Mouse (Mus musculus) liver, embryonic 13.5 days (tissue): ENCODE measurements at regions not wholly inside any gene's neighbourhood (a gene's known extent, or its start where the extent isn't known, plus 50 kb on each side); places are given as distances from the start of the nearest gene placed in this dataset.

ENCODE experiments used
- ATAC-seq: fragments of 200-750 bp; cut with Nextera tagmentation; 2 replicates; pipeline ENCODE4 v1.8.0; 2017; ENCODE audit warnings: low read depth, mild to moderate bottlenecking, moderate number of reproducible peaks, moderate library complexity
- DNase-seq: peaks from one replicate; pipeline ENCODE4 v3.0.0; 2022
- H3K27ac ChIP-seq: fragments of 300-500 bp; sonication (generic); 2 replicates; pipeline ENCODE4 v1.5.1; 2015; ENCODE audit warnings: moderate library complexity, mild to moderate bottlenecking, inconsistent platforms
- H3K27me3 ChIP-seq: fragments of 300-500 bp; sonication (generic); 2 replicates; pipeline ENCODE4 v1.6.1; 2015; ENCODE audit warnings: mild to moderate bottlenecking, inconsistent platforms
- H3K36me3 ChIP-seq: fragments of 300-500 bp; sonication (generic); 2 replicates; pipeline ENCODE4 v1.6.1; 2015; ENCODE audit warnings: mild to moderate bottlenecking, inconsistent platforms
- H3K4me1 ChIP-seq: fragments of 300-500 bp; sonication (generic); replicated peaks from 2 replicates; pipeline ENCODE4 v1.6.1; 2015; ENCODE audit warnings: inconsistent platforms
- H3K4me2 ChIP-seq: fragments of 300-500 bp; sonication (generic); 2 replicates; pipeline ENCODE4 v1.6.1; 2015; ENCODE audit warnings: inconsistent platforms, mild to moderate bottlenecking, moderate library complexity
- H3K4me3 ChIP-seq: fragments of 300-500 bp; sonication (generic); replicated peaks from 2 replicates; pipeline ENCODE4 v1.5.1; 2015; ENCODE audit warnings: mild to moderate bottlenecking, inconsistent platforms
- H3K9ac ChIP-seq: fragments of 300-500 bp; sonication (generic); 2 replicates; pipeline ENCODE4 v1.6.1; 2015; ENCODE audit warnings: mild to moderate bottlenecking, inconsistent platforms
- H3K9me3 ChIP-seq: fragments of 300-500 bp; sonication (generic); replicated peaks from 2 replicates; pipeline ENCODE4 v1.6.1; 2016; ENCODE audit warnings: inconsistent platforms
- WGBS: fragments of 180-500 bp; shearing (Covaris S2); methylation state at CpG from one replicate; pipeline ENCODE4 v1.1.7; 2015; ENCODE audit not compliant: insufficient replicate concordance; 5-methylcytosine and 5-hydroxymethylcytosine counted together

GRCm38 (mm10) chr3:105354123-105354931 is 97.8 kb upstream of the Kcnd3 start:
- DNase-seq (no peak), ATAC-seq (no peak)
- H3K9ac ChIP-seq = no peak overlapping the region
- no peak overlapping the region for H3K4me3 ChIP-seq
- no peaks in the 10 kb centered on the region for H3K36me3 ChIP-seq
- no peak overlapping the region for H3K4me2 ChIP-seq
- H3K4me1 ChIP-seq = no peaks in the 10 kb centered on the region
- 69% methylated on average over 16 of the region's 16 CpGs for WGBS
- no peaks in the 10 kb centered on the region for H3K9me3 ChIP-seq
- no peak overlapping the region for H3K27ac ChIP-seq
- H3K27me3 ChIP-seq = no peaks in the 10 kb centered on the region

DNA sequence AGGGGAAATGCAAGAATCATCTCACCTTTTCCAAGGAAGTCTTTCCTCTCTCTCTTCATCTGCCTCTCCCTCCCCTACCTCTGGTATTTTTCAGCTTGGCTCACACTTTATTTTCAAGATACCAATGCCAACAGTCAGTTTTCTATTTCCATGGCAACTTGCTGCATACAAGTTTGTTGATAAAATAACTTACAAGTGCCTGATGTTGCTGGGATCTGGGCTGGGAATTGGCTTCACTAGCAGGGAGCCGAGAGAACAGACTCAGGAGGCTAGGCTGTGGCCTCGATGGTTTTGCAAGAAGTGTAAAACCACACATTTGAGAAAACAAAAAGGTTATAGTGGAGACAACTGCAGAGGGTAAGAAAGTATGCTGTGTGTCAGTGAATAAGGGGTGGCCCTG is 94.6 kb upstream of the Kcnd3 start:
- 62% methylated on average over 2 of the region's 2 CpGs for WGBS
- DNase-seq (no peak), ATAC-seq (no peak)
- Histone ChIP-seq H3K36me3 (no peaks in the 10 kb centered on the region), H3K27me3 (no peaks in the 10 kb centered on the region), H3K27ac (no peak overlapping the region), H3K9ac (no peak overlapping the region), H3K4me2 (no peak overlapping the region), H3K9me3 (no peaks in the 10 kb centered on the region), H3K4me3 (no peak overlapping the region), H3K4me1 (no peaks in the 10 kb centered on the region)

DNA sequence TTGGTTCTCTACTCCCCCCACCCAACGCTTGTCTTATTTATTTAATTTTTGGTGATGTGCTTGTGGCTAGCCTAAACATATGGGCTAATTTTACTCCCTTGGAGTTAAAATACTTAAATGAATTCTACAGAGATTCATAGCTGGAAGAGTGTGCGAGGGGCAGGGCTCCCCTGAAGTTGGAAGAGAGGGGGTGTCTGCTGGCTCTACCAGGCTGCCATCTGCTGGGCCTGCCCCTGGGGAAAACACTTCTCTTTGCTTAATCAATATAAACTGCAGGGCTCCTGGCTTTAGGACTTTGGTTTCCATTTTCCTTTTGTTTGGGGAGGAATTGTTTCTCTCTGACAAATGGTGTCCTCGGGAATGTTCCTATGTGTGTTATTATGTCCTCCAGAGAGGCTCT is 92.5 kb upstream of the Kcnd3 start:
- no peak overlapping the region for H3K4me3 ChIP-seq
- no peaks in the 10 kb centered on the region for H3K36me3 ChIP-seq
- no peaks in the 10 kb centered on the region for H3K9me3 ChIP-seq
- H3K27me3 ChIP-seq = no peaks in the 10 kb centered on the region
- no peak overlapping the region for H3K9ac ChIP-seq
- H3K4me1 ChIP-seq = no peaks in the 10 kb centered on the region
- ATAC-seq (no peak), DNase-seq (no peak)
- WGBS = 57% methylated on average over 3 of the region's 3 CpGs
- no peak overlapping the region for H3K4me2 ChIP-seq
- H3K27ac ChIP-seq = no peak overlapping the region

DNA sequence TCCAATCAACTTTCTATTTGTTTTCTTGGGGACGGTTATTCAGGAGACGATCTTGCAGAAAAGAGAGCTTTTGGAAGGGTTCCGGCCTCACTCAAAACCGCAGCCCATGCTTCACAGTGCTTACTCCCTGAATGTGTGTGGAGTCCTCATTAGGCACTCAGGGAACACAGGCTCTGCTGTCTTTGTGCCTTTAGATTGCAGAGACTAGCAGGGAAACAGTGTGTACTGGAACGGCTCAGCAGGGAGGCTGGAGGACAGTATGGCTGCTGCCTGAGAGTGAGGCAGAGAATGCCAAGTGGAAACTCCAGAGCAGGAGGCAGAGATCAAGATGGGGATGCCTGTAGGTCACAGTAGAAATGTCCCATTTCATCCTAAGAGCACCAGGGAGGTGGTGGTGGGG is 87.4 kb upstream of the Kcnd3 start:
- DNase-seq (no peak), ATAC-seq (no peak)
- Histone ChIP-seq H3K27ac (no peak overlapping the region), H3K4me2 (no peak overlapping the region), H3K4me3 (no peak overlapping the region), H3K27me3 (no peaks in the 10 kb centered on the region), H3K9me3 (no peaks in the 10 kb centered on the region), H3K4me1 (no peaks in the 10 kb centered on the region), H3K9ac (no peak overlapping the region), H3K36me3 (no peaks in the 10 kb centered on the region)
- 83% methylated on average over 5 of the region's 5 CpGs for WGBS

DNA sequence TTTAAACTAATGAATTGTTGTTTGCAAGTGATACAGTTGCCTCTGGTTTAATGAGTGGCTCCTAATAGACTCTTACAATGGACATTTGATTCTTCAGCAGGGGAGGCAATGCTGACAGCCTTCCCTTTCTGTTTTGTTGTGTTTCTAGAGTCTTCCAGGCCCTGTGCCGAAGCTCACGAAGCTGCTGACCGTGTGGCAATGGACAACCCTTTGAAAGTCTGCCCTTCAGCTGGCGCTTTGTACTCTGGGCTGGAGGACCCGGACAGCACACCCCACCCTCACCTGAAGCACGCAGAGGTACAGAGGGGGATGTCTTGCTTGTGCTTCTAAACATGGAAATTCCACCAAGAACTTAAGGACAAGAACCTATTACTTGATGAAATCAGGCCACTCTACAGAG is 85.3 kb upstream of the Kcnd3 start:
- ATAC-seq = no peak
- H3K4me3 ChIP-seq = no peak overlapping the region
- DNase-seq = no peak
- no peaks in the 10 kb centered on the region for H3K4me1 ChIP-seq
- no peaks in the 10 kb centered on the region for H3K36me3 ChIP-seq
- H3K9ac ChIP-seq = no peak overlapping the region
- H3K4me2 ChIP-seq = no peak overlapping the region
- no peak overlapping the region for H3K27ac ChIP-seq
- 64% methylated on average over 6 of the region's 6 CpGs for WGBS
- no peaks in the 10 kb centered on the region for H3K27me3 ChIP-seq
- H3K9me3 ChIP-seq = no peaks in the 10 kb centered on the region

- DNase-seq = no peak
- no peak overlapping the region for H3K4me3 ChIP-seq
- H3K4me2 ChIP-seq = no peak overlapping the region
- no peaks in the 10 kb centered on the region for H3K27me3 ChIP-seq
- no peaks in the 10 kb centered on the region for H3K9me3 ChIP-seq
- no peaks in the 10 kb centered on the region for H3K36me3 ChIP-seq
- no peak overlapping the region for H3K9ac ChIP-seq
- no peaks in the 10 kb centered on the region for H3K4me1 ChIP-seq
- 62% methylated on average over 8 of the region's 8 CpGs for WGBS
- no peak for ATAC-seq
- H3K27ac ChIP-seq = no peak overlapping the region
Measured at GRCm38 (mm10) chr3:105367972-105368371, 84.2 kb upstream of the Kcnd3 start.

DNA sequence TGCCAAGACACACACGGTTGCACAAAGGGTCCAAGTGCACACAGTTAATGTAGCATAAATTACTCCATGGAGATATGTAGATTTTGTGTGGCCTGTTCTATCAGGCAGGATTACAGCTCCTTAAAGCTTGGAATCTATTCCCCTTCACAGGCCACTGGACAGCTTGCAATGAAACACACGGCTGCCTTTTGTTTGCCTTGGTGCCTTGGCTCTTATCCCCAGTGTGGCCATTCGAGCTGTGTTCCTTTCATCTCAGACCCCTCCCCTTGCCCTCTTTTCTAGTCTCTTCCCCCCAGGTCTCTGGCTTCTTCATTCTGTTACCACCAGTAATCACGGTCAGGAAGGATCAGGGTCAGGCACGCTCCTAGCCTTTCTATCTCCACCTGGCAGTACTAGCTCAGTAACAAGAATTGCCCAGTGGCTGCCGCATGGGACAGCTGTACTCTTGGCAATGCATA is 79.7 kb upstream of the Kcnd3 start:
- H3K4me2 ChIP-seq = no peak overlapping the region
- ATAC-seq = no peak
- 61% methylated on average over 6 of the region's 6 CpGs for WGBS
- H3K36me3 ChIP-seq = no peaks in the 10 kb centered on the region
- H3K27me3 ChIP-seq = no peaks in the 10 kb centered on the region
- no peaks in the 10 kb centered on the region for H3K9me3 ChIP-seq
- H3K4me3 ChIP-seq = no peak overlapping the region
- H3K4me1 ChIP-seq = no peaks in the 10 kb centered on the region
- H3K27ac ChIP-seq = no peak overlapping the region
- no peak for DNase-seq
- H3K9ac ChIP-seq = no peak overlapping the region

DNA sequence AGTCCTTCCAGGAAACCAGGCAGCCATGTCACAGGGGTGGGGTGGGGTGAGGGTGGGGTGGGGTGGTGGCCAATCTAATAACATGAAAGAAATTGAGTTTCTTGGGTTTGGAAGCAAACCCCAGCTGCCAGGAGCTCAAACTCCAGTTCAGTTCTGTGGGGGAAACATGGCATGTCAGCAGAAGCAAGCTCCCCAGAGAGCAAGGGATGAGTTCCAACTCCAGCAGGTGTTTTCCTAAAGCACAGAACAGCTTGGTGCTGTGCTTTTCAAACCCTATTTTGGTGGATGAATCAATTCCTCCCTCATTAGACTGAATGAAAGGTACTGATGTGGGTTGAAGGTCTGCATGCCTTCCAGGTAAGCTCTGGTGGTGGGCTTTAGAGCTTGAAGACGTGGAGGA is 77.8 kb upstream of the Kcnd3 start:
- Histone ChIP-seq H3K4me2 (no peak overlapping the region), H3K9me3 (no peaks in the 10 kb centered on the region), H3K36me3 (no peaks in the 10 kb centered on the region), H3K9ac (no peak overlapping the region), H3K4me3 (no peak overlapping the region), H3K4me1 (no peaks in the 10 kb centered on the region), H3K27me3 (no peaks in the 10 kb centered on the region), H3K27ac (no peak overlapping the region)
- DNase-seq (no peak), ATAC-seq (no peak)
- WGBS = 48% methylated on average over 1 of the region's 1 CpGs

- Histone ChIP-seq H3K9ac (no peak overlapping the region), H3K27me3 (no peaks in the 10 kb centered on the region), H3K4me1 (no peaks in the 10 kb centered on the region), H3K9me3 (no peaks in the 10 kb centered on the region), H3K36me3 (no peaks in the 10 kb centered on the region), H3K4me3 (no peak overlapping the region), H3K4me2 (no peak overlapping the region), H3K27ac (no peak overlapping the region)
- no peak for ATAC-seq
- DNase-seq = no peak
Measured at GRCm38 (mm10) chr3:105374836-105375235, 77.3 kb upstream of the Kcnd3 start.

- WGBS = 58% methylated on average over 5 of the region's 5 CpGs
- no peak overlapping the region for H3K9ac ChIP-seq
- no peak overlapping the region for H3K4me2 ChIP-seq
- no peaks in the 10 kb centered on the region for H3K27me3 ChIP-seq
- ATAC-seq (no peak), DNase-seq (no peak)
- no peak overlapping the region for H3K27ac ChIP-seq
- no peak overlapping the region for H3K4me3 ChIP-seq
- H3K4me1 ChIP-seq = no peaks in the 10 kb centered on the region
- H3K9me3 ChIP-seq = no peaks in the 10 kb centered on the region
- no peaks in the 10 kb centered on the region for H3K36me3 ChIP-seq
Measured at GRCm38 (mm10) chr3:105375383-105375782, 76.7 kb upstream of the Kcnd3 start.

DNA sequence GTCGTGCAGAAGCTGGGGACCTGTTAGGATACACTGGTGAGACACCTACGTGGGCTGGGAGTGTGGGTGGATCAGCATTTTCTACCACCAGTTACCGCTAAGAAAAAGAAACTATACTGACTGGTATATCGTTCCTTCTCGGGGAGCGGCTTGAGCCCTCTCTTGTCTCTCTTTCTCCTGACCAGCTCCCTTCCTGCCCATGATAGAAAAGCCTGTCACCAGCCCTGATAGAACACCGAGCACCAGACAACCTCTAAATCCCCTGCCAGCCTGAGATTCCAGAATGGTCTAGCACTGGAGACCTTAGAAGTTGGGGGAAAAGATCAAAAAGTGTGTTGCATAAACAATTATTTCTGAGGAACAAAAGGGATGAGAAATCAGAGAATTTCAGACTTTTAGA is 76.3 kb upstream of the Kcnd3 start:
- H3K4me3 ChIP-seq = no peak overlapping the region
- no peak overlapping the region for H3K9ac ChIP-seq
- WGBS = 56% methylated on average over 7 of the region's 7 CpGs
- H3K27me3 ChIP-seq = no peaks in the 10 kb centered on the region
- H3K36me3 ChIP-seq = no peaks in the 10 kb centered on the region
- H3K4me2 ChIP-seq = no peak overlapping the region
- H3K27ac ChIP-seq = no peak overlapping the region
- no peak for ATAC-seq
- H3K9me3 ChIP-seq = no peaks in the 10 kb centered on the region
- H3K4me1 ChIP-seq = no peaks in the 10 kb centered on the region
- no peak for DNase-seq

DNA sequence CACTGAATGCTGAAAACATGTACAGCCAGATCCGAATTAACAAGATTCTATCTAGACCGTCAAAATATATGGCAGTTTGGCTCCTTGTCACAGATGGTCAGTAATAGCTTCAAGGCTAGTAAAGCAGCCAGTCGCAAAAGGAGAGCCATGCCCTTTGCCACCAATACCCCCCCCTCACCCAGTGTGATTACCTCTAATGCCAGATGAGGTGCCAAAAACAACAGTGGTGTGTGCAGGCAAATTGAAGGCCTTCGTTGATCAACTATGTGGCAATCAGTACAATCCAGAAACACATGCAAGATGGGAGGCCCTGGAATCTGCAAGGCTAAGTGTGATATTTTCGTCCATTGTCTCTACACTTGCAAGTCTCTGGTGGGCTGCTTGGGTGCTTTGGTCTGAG is 75.8 kb upstream of the Kcnd3 start:
- no peak for DNase-seq
- H3K4me2 ChIP-seq = no peak overlapping the region
- WGBS = 59% methylated on average over 5 of the region's 5 CpGs
- no peak for ATAC-seq
- H3K27ac ChIP-seq = no peak overlapping the region
- H3K9me3 ChIP-seq = no peaks in the 10 kb centered on the region
- no peak overlapping the region for H3K4me3 ChIP-seq
- H3K36me3 ChIP-seq = no peaks in the 10 kb centered on the region
- H3K4me1 ChIP-seq = no peaks in the 10 kb centered on the region
- H3K27me3 ChIP-seq = no peaks in the 10 kb centered on the region
- no peak overlapping the region for H3K9ac ChIP-seq
